Mouse (Mus musculus) neural tube, embryonic 12.5 days (tissue): ENCODE measurements around the gene Pgap3. TPM values are rescaled to one million over a fixed set of nuclear protein-coding genes. Genes with fewer than 3 reads are reported as not detected.
A peak's percentile ranks its signal among the peaks of the same experiment; 100 is the strongest.

Experiments
- ATAC-seq: fragments of 200-750 bp; cut with Nextera tagmentation; 2 replicates; pipeline ENCODE4 v1.8.0; 2017; ENCODE audit warnings: low read depth, mild to moderate bottlenecking, moderate TSS enrichment, moderate library complexity; ENCODE audit not compliant: low FRiP score
- H3K27ac ChIP-seq: fragments of 300-500 bp; sonication (generic); 2 replicates; pipeline ENCODE4 v1.5.1; 2016
- H3K27me3 ChIP-seq: fragments of 300-500 bp; sonication (generic); replicated peaks from 2 replicates; pipeline ENCODE4 v1.6.1; 2016; ENCODE audit warnings: mild to moderate bottlenecking
- H3K36me3 ChIP-seq: fragments of 300-500 bp; sonication (generic); 2 replicates; pipeline ENCODE4 v1.6.1; 2016; ENCODE audit warnings: mild to moderate bottlenecking
- H3K4me1 ChIP-seq: fragments of 300-500 bp; sonication (generic); 2 replicates; pipeline ENCODE4 v1.6.1; 2016
- H3K4me2 ChIP-seq: fragments of 300-500 bp; sonication (generic); replicated peaks from 2 replicates; pipeline ENCODE4 v1.6.1; 2016; ENCODE audit warnings: mild to moderate bottlenecking
- H3K4me3 ChIP-seq: fragments of 300-500 bp; sonication (generic); 2 replicates; pipeline ENCODE4 v1.5.1; 2016
- H3K9ac ChIP-seq: fragments of 300-500 bp; sonication (generic); 2 replicates; pipeline ENCODE4 v1.6.1; 2016; ENCODE audit warnings: mild to moderate bottlenecking
- H3K9me3 ChIP-seq: fragments of 300-500 bp; sonication (generic); 2 replicates; pipeline ENCODE4 v1.6.1; 2016; ENCODE audit warnings: mild to moderate bottlenecking
- WGBS: fragments of 180-500 bp; shearing (Covaris S2); methylation state at CpG from one replicate; pipeline ENCODE4 v1.1.7; 2016; 5-methylcytosine and 5-hydroxymethylcytosine counted together
- polyA plus RNA-seq: library from polyadenylated mRNA; unstranded; fragments of >200 nt; fragmentation: Nextera tagmentation; extraction: Ambion mirVana; gene quantifications from 2 replicates; pipeline ENCODE4 v1.2.1, GENCODE M21; 2016

Pgap3 gene
- polyA plus RNA-seq, 1 experiment from 2014 or later, result 9.0 TPM

DNA sequence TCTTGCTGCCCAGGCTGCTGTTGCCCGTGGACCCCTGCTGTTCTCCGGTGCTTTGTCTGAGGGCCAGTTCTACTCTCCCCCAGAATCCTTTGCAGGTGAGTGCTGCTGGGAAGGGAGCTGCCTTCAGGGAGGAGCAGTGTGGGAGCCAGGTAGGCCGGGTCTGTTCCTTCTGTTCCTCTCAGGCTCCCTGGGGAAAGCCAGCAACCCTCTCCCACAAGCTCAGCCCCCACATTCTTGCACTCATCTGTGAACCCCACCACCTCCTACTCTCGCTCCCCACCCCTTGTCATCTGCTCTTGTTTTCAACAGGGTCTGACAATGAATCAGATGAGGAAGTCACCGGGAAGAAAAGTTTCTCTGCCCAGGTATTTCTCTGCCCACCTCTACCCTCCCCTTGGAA, 23.5 kb downstream of the Pgap3 start:
- Histone ChIP-seq H3K36me3 (peaks cover 70% of the 10 kb centered on the region), H3K9ac (no peak overlapping the region), H3K4me3 (no peak overlapping the region), H3K27me3 (no peaks in the 10 kb centered on the region), H3K27ac (no peak overlapping the region), H3K4me1 (peaks cover 5% of the 10 kb centered on the region), H3K4me2 (no peak overlapping the region), H3K9me3 (no peaks in the 10 kb centered on the region)
- no peak for ATAC-seq
- WGBS, result 64% methylated on average over 5 of the region's 5 CpGs

GRCm38 (mm10) chr11:98374266-98374665, 26.0 kb downstream of the Pgap3 start:
- Histone ChIP-seq H3K4me2 (no peak overlapping the region), H3K27ac (no peak overlapping the region), H3K4me3 (no peak overlapping the region), H3K9me3 (no peaks in the 10 kb centered on the region), H3K9ac (no peak overlapping the region), H3K27me3 (no peaks in the 10 kb centered on the region), H3K36me3 (peaks cover 51% of the 10 kb centered on the region), H3K4me1 (peaks cover 21% of the 10 kb centered on the region)
- WGBS, result 87% methylated on average over 8 of the region's 8 CpGs
- no peak for ATAC-seq

GRCm38 (mm10) chr11:98373244-98373643, 27.0 kb downstream of the Pgap3 start:
- Histone ChIP-seq H3K4me3 (no peak overlapping the region), H3K9ac (no peak overlapping the region), H3K27ac (no peak overlapping the region), H3K9me3 (no peaks in the 10 kb centered on the region), H3K4me2 (no peak overlapping the region), H3K27me3 (no peaks in the 10 kb centered on the region), H3K4me1 (peaks cover 21% of the 10 kb centered on the region), H3K36me3 (peaks cover 41% of the 10 kb centered on the region)
- WGBS, result 90% methylated on average over 6 of the region's 6 CpGs
- no peak for ATAC-seq

- no peaks in the 10 kb centered on the region for H3K9me3 ChIP-seq
- peaks cover 32% of the 10 kb centered on the region for H3K36me3 ChIP-seq
- no peak overlapping the region for H3K9ac ChIP-seq
- ATAC-seq, result no peak
- no peak overlapping the region for H3K4me3 ChIP-seq
- H3K27ac ChIP-seq, result no peak overlapping the region
- 10% methylated on average over 2 of the region's 2 CpGs for whole genome bisulfite sequencing
- H3K4me2 ChIP-seq, result no peak overlapping the region
- no peaks in the 10 kb centered on the region for H3K27me3 ChIP-seq
- H3K4me1 ChIP-seq, result peaks cover 21% of the 10 kb centered on the region
These were observed 27.9 kb downstream of the Pgap3 start for GRCm38 (mm10) chr11:98372406-98372805.

DNA sequence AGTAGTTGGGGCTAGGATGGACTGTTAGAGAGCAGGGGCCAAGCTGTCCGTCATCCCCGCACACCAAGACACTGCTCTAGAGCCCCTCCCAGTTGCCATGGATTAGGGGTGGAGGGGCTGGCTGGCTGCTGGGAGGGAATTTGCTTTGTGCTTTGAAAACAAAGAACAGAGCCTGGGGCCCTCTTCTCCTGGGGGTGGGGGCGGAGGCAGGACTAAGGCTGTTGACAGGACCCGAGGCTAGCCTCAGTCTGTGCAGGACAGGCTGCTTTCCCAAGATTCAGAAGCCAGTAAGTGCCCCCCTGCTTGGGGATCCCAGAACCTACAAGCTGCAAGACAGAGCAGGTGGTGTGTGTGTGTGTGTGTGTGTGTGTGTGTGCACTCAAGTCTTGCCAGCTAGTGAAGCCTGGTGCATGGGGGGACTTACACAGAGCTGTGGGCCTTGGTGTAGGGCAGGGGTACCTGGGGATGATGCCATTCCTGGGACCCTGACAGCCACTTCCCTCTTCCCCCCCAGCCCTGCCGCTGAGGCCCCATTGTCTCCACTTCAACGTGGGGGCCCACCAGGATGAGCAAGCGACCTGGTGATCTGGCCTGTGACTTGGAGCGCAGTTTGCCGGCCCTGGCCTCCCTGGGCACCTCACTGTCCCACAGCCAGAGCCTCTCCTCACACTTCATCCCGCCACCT, 28.6 kb downstream of the Pgap3 start:
- Histone ChIP-seq H3K36me3 (peaks cover 25% of the 10 kb centered on the region), H3K4me2 (peak overlapping the region; percentile 18; the same call in 1 of the 2 replicates), H3K27me3 (no peaks in the 10 kb centered on the region), H3K27ac (no peak overlapping the region), H3K9me3 (no peaks in the 10 kb centered on the region), H3K4me1 (peaks cover 21% of the 10 kb centered on the region), H3K4me3 (no peak overlapping the region), H3K9ac (no peak overlapping the region; the same call in 1 of the 2 replicates)
- WGBS, result 26% methylated on average over 10 of the region's 10 CpGs
- peak; percentile 61; the same call in 1 of the 2 replicates for ATAC-seq

- Histone ChIP-seq H3K27me3 (no peaks in the 10 kb centered on the region), H3K4me2 (no peak overlapping the region), H3K27ac (no peak overlapping the region), H3K4me1 (peaks cover 21% of the 10 kb centered on the region), H3K36me3 (peaks cover 14% of the 10 kb centered on the region), H3K4me3 (no peak overlapping the region), H3K9ac (no peak overlapping the region), H3K9me3 (no peaks in the 10 kb centered on the region)
- WGBS, result 84% methylated on average over 2 of the region's 2 CpGs
- no peak for ATAC-seq
These were observed 29.7 kb downstream of the Pgap3 start for GRCm38 (mm10) chr11:98370588-98370987.

GRCm38 (mm10) chr11:98369337-98369736, 31.0 kb downstream of the Pgap3 start:
- Histone ChIP-seq H3K27ac (no peak overlapping the region), H3K9ac (no peak overlapping the region), H3K9me3 (no peaks in the 10 kb centered on the region), H3K4me2 (no peak overlapping the region), H3K27me3 (no peaks in the 10 kb centered on the region), H3K4me1 (peaks cover 21% of the 10 kb centered on the region), H3K4me3 (no peak overlapping the region), H3K36me3 (peaks cover 1% of the 10 kb centered on the region; the same call in 1 of the 2 replicates)
- 87% methylated on average over 6 of the region's 6 CpGs for WGBS
- ATAC-seq, result no peak

GRCm38 (mm10) chr11:98367863-98368186, 32.5 kb downstream of the Pgap3 start:
- ATAC-seq, result no peak
- Histone ChIP-seq H3K4me3 (no peak overlapping the region), H3K4me2 (no peak overlapping the region), H3K27me3 (no peaks in the 10 kb centered on the region), H3K9me3 (no peaks in the 10 kb centered on the region), H3K9ac (no peak overlapping the region), H3K36me3 (no peaks in the 10 kb centered on the region), H3K27ac (no peak overlapping the region), H3K4me1 (peaks cover 21% of the 10 kb centered on the region)
- 89% methylated on average over 7 of the region's 7 CpGs for WGBS

DNA sequence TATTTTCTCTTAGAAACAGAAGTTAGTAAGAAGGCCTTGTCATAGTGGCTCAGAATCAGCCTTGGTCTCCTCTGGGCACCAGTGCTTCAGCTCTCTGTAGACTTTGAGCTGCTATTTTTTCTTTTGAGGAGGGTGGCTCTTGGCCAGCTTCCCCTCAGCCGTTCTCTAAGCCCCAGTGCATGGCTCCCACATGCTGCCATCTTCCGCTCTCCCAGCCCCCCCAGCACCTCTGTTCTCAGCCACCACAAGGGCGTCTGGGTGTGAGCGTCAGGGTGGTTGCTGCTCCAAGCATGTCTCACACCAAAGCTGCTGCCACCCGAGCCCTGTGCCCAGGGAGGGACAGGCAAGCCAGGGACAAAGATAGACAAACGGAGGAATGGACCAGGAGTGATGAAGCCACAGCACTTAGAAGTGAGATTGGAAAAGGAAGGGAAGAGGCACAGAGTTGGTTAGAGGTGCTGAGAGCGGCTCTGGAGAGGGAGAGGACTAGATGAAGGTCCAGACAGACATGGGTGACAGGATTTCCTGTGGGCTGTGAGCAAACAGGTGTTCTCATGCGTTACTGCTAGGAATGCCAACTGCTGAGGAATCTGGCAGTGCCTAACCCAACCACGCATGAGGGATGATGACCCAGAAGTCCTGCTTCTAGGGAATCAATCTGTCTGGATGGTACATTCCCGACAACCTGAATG, 33.0 kb downstream of the Pgap3 start:
- peaks cover 21% of the 10 kb centered on the region for H3K4me1 ChIP-seq
- H3K4me2 ChIP-seq, result no peak overlapping the region
- H3K36me3 ChIP-seq, result no peaks in the 10 kb centered on the region
- H3K9ac ChIP-seq, result no peak overlapping the region
- H3K9me3 ChIP-seq, result no peaks in the 10 kb centered on the region
- no peak overlapping the region for H3K27ac ChIP-seq
- no peak overlapping the region for H3K4me3 ChIP-seq
- WGBS, result 89% methylated on average over 10 of the region's 10 CpGs
- no peak for ATAC-seq
- no peaks in the 10 kb centered on the region for H3K27me3 ChIP-seq

- H3K36me3 ChIP-seq, result no peaks in the 10 kb centered on the region
- no peaks in the 10 kb centered on the region for H3K9me3 ChIP-seq
- WGBS, result 75% methylated on average over 10 of the region's 10 CpGs
- H3K9ac ChIP-seq, result no peak overlapping the region
- peaks cover 22% of the 10 kb centered on the region for H3K4me1 ChIP-seq
- no peaks in the 10 kb centered on the region for H3K27me3 ChIP-seq
- no peak overlapping the region for H3K4me3 ChIP-seq
- H3K4me2 ChIP-seq, result no peak overlapping the region
- H3K27ac ChIP-seq, result no peak overlapping the region
- no peak for ATAC-seq
These were observed 34.0 kb downstream of the Pgap3 start for GRCm38 (mm10) chr11:98366290-98366689.

GRCm38 (mm10) chr11:98364410-98364809, 35.9 kb downstream of the Pgap3 start:
- 96% methylated on average over 5 of the region's 5 CpGs for WGBS

GRCm38 (mm10) chr11:98363817-98364216, 36.5 kb downstream of the Pgap3 start:
- Histone ChIP-seq H3K27ac (no peak overlapping the region), H3K9me3 (no peaks in the 10 kb centered on the region), H3K4me1 (peaks cover 33% of the 10 kb centered on the region), H3K9ac (no peak overlapping the region), H3K27me3 (no peaks in the 10 kb centered on the region), H3K4me3 (no peak overlapping the region), H3K4me2 (no peak overlapping the region), H3K36me3 (no peaks in the 10 kb centered on the region)
- no peak for ATAC-seq
- 89% methylated on average over 5 of the region's 5 CpGs for WGBS

More at GRCm38 (mm10) chr11:98364410-98364809, 35.9 kb downstream of the Pgap3 start:
- no peak overlapping the region for H3K4me3 ChIP-seq
- H3K27ac ChIP-seq, result no peak overlapping the region
- no peaks in the 10 kb centered on the region for H3K36me3 ChIP-seq
- H3K4me2 ChIP-seq, result no peak overlapping the region
- no peak overlapping the region for H3K9ac ChIP-seq
- no peaks in the 10 kb centered on the region for H3K9me3 ChIP-seq
- no peaks in the 10 kb centered on the region for H3K27me3 ChIP-seq
- no peak for ATAC-seq
- peaks cover 28% of the 10 kb centered on the region for H3K4me1 ChIP-seq
